Mouse (Mus musculus): Measurements from ENCODE around the gene Cacna1f. TPM values are rescaled to one million over a fixed set of nuclear protein-coding genes. Genes with fewer than 3 reads are reported as not detected.

Cacna1f gene
- polyA plus RNA-seq, 1 experiment from 2014 or later, result 0.19 TPM

- H3K4me3 ChIP-seq, result no peak overlapping the region
- no peaks in the 10 kb centered on the region for H3K4me1 ChIP-seq
- WGBS, result 88% methylated on average over 11 of the region's 11 CpGs
- ATAC-seq (replicated peaks), result no peak
- H3K4me2 ChIP-seq (replicated peaks), result no peak overlapping the region
- no peak overlapping the region for H3K9ac ChIP-seq (replicated peaks)
- H3K36me3 ChIP-seq, result no peaks in the 10 kb centered on the region
- no peak overlapping the region for H3K27ac ChIP-seq (replicated peaks)
- no peaks in the 10 kb centered on the region for H3K9me3 ChIP-seq
- H3K27me3 ChIP-seq, result no peaks in the 10 kb centered on the region
Measured at GRCm38 (mm10) chrX:7664791-7665190, 57.9 kb downstream of the Cacna1f start.

- Histone ChIP-seq H3K27me3 (no peaks in the 10 kb centered on the region), H3K4me2 (replicated peaks) (no peak overlapping the region), H3K9ac (replicated peaks) (no peak overlapping the region), H3K9me3 (no peaks in the 10 kb centered on the region), H3K4me1 (no peaks in the 10 kb centered on the region), H3K27ac (replicated peaks) (no peak overlapping the region), H3K36me3 (no peaks in the 10 kb centered on the region), H3K4me3 (no peak overlapping the region)
- ATAC-seq (replicated peaks), result no peak
- 77% methylated on average over 21 of the region's 21 CpGs for WGBS
Measured at GRCm38 (mm10) chrX:7665739-7666502, 59.0 kb downstream of the Cacna1f start.

DNA sequence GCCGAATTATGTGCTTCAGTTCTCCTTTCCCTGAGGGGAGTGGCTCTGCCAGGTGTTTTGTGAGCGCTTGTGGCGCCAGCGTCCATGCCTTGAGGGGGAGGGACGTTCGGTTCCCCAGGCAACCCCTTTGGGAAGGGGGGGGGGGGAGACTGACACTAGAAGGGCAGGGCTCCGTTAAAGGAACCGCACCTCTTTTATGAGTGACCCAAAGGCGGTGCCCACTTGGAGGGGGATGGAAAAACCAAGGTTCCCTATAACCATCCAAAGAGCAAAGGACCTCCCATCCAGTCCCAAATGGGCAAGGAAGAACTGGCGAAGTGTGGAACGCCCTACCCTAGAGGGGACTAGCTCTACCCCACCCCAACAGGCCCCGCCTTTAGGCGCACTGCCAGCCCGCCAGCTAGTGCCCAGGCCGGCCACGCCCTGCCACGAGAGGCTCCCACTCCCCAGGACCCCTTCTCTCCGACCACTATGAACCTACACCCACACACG, 63.6 kb downstream of the Cacna1f start:
- Histone ChIP-seq H3K27me3 (no peaks in the 10 kb centered on the region), H3K4me2 (replicated peaks) (peak overlapping the region; percentile 52), H3K9ac (replicated peaks) (peak overlapping the region; percentile 52), H3K4me1 (no peaks in the 10 kb centered on the region), H3K27ac (replicated peaks) (peak overlapping the region; percentile 70), H3K36me3 (no peaks in the 10 kb centered on the region), H3K4me3 (peak overlapping the region; percentile 49), H3K9me3 (no peaks in the 10 kb centered on the region)
- ATAC-seq (replicated peaks), result peak; percentile 81
- WGBS, result 24% methylated on average over 18 of the region's 19 CpGs

DNA sequence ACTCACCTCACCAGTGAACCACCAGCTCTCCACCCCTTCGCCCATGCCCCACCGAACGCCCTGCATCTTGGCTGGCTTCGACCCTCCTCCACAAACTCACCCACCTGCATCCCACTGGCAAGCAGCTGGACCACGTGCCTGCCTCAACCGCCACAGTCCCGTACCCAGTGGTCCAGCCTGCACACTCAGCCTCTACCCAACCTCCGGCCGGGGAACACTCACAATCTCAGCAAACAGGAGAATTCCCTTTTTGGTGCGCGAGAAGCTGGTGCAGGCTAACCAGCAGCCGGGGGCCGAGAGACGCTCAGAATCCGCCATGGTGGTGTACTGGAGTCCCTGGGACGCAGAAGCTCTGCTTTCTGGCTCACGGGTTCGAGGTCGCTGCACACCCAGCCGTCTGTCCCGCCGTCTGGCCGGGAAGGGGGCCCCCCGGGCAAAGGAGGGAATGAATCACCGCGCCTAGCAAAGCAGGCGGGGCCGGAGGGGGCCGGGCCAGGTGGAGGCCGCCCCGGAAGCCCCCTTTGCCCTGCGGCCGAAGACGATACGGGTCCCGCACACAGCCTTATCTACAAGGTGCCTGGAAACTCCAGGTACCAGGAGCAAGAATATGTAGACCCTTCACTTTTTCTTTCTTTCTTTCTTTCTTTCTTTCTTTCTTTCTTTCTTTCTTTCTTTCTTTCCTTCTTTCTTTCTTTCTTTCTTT, 64.2 kb downstream of the Cacna1f start, which contains the start of gene Plp2:
Gene Plp2 (minus strand): TSS at position 470 of the 703 bp plus-strand sequence.
- peak; percentile 68 for ATAC-seq (replicated peaks)
- Histone ChIP-seq H3K9ac (replicated peaks) (peak within 1 kb of the TSS; percentile 52), H3K9me3 (no peaks in the 10 kb centered on the region), H3K27ac (replicated peaks) (peak within 1 kb of the TSS; percentile 70), H3K36me3 (no peaks in the 10 kb centered on the region), H3K27me3 (no peaks in the 10 kb centered on the region), H3K4me3 (peak within 1 kb of the TSS; percentile 49), H3K4me2 (replicated peaks) (peak within 1 kb of the TSS; percentile 52), H3K4me1 (no peaks in the 10 kb centered on the region)
- WGBS, result 26% methylated on average over 33 of the region's 36 CpGs

GRCm38 (mm10) chrX:7672739-7673138, 65.9 kb downstream of the Cacna1f start:
- no peak overlapping the region for H3K27ac ChIP-seq (replicated peaks)
- no peak overlapping the region for H3K4me3 ChIP-seq
- H3K4me1 ChIP-seq, result no peaks in the 10 kb centered on the region
- no peak overlapping the region for H3K9ac ChIP-seq (replicated peaks)
- no peaks in the 10 kb centered on the region for H3K9me3 ChIP-seq
- no peaks in the 10 kb centered on the region for H3K36me3 ChIP-seq
- H3K4me2 ChIP-seq (replicated peaks), result no peak overlapping the region
- H3K27me3 ChIP-seq, result no peaks in the 10 kb centered on the region
- ATAC-seq (replicated peaks), result no peak
- 63% methylated on average over 6 of the region's 6 CpGs for WGBS

DNA sequence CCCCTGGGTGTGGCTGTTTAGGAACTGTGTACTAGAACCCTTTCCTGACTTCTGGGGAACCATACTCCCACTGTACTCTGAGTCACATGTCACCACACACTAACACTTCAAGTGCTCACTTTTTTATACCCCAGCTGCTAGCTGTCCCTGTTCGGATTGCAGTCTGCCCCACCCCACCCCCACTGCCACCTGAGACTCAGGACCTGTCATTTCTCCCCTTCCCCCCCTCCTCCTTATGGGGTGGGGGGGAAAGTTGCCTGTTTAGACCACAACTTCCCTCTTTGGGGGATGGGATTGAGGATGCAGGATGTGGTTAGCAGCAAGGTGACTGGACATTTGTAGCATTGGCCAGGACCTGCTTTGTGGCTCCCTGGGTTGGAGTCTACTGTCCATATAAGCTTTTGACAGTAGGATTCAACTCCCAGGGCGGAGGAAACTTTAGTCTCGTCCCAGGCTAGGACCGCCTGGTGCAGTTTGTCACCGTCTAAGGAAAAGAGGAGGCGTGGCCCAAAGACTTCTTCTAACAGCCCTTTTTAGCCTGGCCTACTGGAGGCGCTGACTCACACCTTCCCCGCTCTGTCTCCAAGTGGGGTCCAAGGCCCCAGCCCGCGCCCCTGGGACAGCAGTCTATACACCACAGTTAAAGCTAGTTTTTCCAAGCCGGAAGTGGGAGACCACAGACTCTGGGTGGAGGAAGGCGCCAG, 66.8 kb downstream of the Cacna1f start:
- Histone ChIP-seq H3K9ac (replicated peaks) (no peak overlapping the region), H3K27me3 (no peaks in the 10 kb centered on the region), H3K36me3 (no peaks in the 10 kb centered on the region), H3K4me3 (no peak overlapping the region), H3K4me1 (no peaks in the 10 kb centered on the region), H3K9me3 (no peaks in the 10 kb centered on the region), H3K27ac (replicated peaks) (no peak overlapping the region), H3K4me2 (replicated peaks) (0 out of 2 replicates have a peak overlapping the region, but pooled peaks have one; percentile 41)
- 53% methylated on average over 12 of the region's 12 CpGs for WGBS
- ATAC-seq (replicated peaks), result no peak

- no peak for ATAC-seq (replicated peaks)
- WGBS, result 37% methylated on average over 28 of the region's 28 CpGs
- H3K9ac ChIP-seq (replicated peaks), result peak overlapping the region; percentile 24; the same call in 1 of the 2 replicates
Measured at GRCm38 (mm10) chrX:7674284-7675000, 67.6 kb downstream of the Cacna1f start.

GRCm38 (mm10) chrX:7675001-7675380, 68.1 kb downstream of the Cacna1f start:
- Histone ChIP-seq H3K4me3 (peak overlapping the region; percentile 27), H3K4me2 (replicated peaks) (peak overlapping the region; percentile 41), H3K27me3 (no peaks in the 10 kb centered on the region), H3K9ac (replicated peaks) (no peak overlapping the region), H3K27ac (replicated peaks) (no peak overlapping the region), H3K36me3 (no peaks in the 10 kb centered on the region), H3K9me3 (no peaks in the 10 kb centered on the region), H3K4me1 (no peaks in the 10 kb centered on the region)
- 44% methylated on average over 10 of the region's 10 CpGs for WGBS
- no peak for ATAC-seq (replicated peaks)

More at GRCm38 (mm10) chrX:7674284-7675000, 67.6 kb downstream of the Cacna1f start:
- Histone ChIP-seq H3K4me3 (peak overlapping the region; percentile 27), H3K4me2 (replicated peaks) (peak overlapping the region; percentile 41), H3K27ac (replicated peaks) (no peak overlapping the region), H3K36me3 (no peaks in the 10 kb centered on the region), H3K4me1 (no peaks in the 10 kb centered on the region), H3K9me3 (no peaks in the 10 kb centered on the region), H3K27me3 (no peaks in the 10 kb centered on the region)

DNA sequence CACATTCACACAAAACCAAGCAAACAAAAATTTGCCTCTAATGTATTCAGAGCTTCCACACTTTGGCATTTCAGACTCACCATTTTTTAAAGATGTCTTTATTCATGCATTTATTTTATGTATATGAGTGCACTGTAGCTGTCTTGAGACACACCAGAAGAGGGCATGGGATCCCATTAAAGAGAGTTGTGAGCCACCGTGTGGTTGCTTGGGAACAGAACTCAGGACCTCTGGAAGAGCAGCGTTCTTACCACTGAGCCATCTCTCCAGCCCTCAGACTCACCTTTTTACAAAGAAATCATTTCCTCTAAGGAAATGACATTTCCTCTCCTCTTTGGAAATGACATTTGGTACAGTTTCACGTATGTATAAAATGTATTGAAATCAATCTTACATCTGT, 72.1 kb downstream of the Cacna1f start:
- WGBS, result 44% methylated on average over 3 of the region's 3 CpGs
- no peak overlapping the region for H3K4me3 ChIP-seq
- H3K27me3 ChIP-seq, result no peaks in the 10 kb centered on the region
- H3K4me1 ChIP-seq, result no peaks in the 10 kb centered on the region
- ATAC-seq (replicated peaks), result no peak
- H3K9me3 ChIP-seq, result no peaks in the 10 kb centered on the region
- H3K36me3 ChIP-seq, result no peaks in the 10 kb centered on the region
- no peak overlapping the region for H3K9ac ChIP-seq (replicated peaks)
- no peak overlapping the region for H3K27ac ChIP-seq (replicated peaks)
- H3K4me2 ChIP-seq (replicated peaks), result no peak overlapping the region

DNA sequence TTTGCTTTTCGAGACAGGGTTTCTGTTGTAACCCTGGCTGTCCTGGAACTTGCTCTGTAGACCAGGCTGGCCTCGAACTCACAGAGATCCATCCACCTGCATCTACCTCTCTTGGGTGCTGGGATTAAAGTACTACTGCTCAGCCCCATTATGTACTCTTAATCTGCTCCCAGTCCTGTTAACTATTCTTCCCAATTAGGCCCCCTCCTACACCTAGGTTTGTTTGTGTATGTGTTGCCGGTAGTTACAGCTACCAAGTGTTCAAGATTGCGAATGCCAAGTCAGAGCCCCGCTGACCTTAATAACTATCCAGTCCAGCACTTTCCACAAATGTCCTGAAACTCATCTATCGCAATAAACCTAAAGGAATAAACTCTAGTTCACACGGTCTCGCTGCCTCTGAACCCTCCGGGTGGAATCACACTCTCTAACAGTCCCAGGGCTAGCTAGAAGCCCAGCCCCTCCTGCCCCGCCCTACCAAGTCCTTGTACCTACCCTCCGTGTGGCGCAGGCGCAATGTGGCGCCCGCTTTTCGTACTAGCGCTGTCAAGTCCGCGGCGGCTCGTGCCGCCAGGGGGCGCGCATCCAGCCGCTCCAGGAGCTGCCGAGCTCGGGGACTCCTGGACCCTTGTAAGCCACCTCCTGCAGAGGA, 72.6 kb downstream of the Cacna1f start:
- peak; percentile 95 for ATAC-seq (replicated peaks)
- no peaks in the 10 kb centered on the region for H3K36me3 ChIP-seq
- H3K27me3 ChIP-seq, result no peaks in the 10 kb centered on the region
- 25% methylated on average over 27 of the region's 27 CpGs for WGBS
- no peak overlapping the region for H3K9ac ChIP-seq (replicated peaks)
- peak overlapping the region; percentile 27 for H3K4me3 ChIP-seq
- no peaks in the 10 kb centered on the region for H3K4me1 ChIP-seq
- no peaks in the 10 kb centered on the region for H3K9me3 ChIP-seq
- no peak overlapping the region for H3K27ac ChIP-seq (replicated peaks)
- peak overlapping the region; percentile 47 for H3K4me2 ChIP-seq (replicated peaks)

DNA sequence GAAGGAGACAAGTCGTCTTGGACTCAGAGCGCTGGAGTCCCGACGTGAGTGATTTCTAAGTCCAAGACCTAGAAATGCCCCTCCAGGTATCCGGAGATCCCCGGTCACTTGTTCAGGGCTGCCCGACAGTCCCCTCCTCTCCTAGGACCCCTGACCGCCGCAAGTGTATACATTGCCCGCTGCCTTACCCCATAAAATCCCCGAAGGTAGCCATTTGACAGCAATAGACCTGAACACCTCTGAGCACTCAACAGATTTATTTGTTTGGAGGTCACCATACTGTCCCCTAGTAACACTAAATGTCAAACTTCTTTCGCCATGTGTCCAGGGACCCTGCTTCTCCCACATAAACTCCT, 73.2 kb downstream of the Cacna1f start:
- Histone ChIP-seq H3K4me1 (no peaks in the 10 kb centered on the region), H3K9ac (replicated peaks) (no peak overlapping the region), H3K36me3 (no peaks in the 10 kb centered on the region), H3K4me2 (replicated peaks) (peak overlapping the region; percentile 47), H3K27me3 (no peaks in the 10 kb centered on the region), H3K4me3 (peak overlapping the region; percentile 27), H3K9me3 (no peaks in the 10 kb centered on the region), H3K27ac (replicated peaks) (no peak overlapping the region)
- ATAC-seq (replicated peaks), result peak; percentile 43
- WGBS, result 20% methylated on average over 12 of the region's 12 CpGs

All from forebrain, embryonic 15.5 days (tissue).